Mouse (Mus musculus): ENCODE results near the gene Nagk. TPM values are rescaled to one million over a fixed set of nuclear protein-coding genes. Genes with fewer than 3 reads are reported as not detected.

The Nagk gene
- 59.9 and 69.9 TPM in 2 replicates for polyA plus RNA-seq (2014; fragmentation: Nextera tagmentation; extraction: Ambion mirVana)

DNA sequence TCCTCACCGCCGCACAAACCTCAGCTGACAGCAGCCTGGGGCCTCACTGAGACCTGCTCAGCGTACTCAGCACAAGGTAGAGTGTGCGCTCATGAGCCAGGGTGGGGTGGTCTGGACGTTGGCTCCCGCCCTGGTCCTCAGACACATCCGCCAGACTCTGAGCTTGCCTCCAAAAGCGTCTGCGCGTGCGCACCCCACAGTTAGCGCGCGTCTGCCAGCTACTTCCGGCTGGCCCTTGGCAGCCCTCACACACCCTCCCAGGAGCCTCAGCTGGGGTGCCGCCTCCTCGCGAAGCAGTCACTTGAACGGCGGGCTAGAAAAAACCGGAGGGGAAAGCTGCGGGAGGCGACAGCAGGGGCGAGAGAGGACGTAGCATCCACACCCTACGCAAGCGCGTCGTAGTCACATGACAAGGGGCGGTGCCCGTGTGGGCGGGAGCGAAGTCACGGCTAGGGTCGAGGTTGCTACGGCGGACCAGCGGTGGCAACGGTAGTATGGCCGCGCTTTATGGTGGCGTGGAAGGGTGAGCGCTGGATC lies at the start of gene Nagk:
Nagk (plus strand) TSS at position 223 of the 537 bp plus-strand sequence.
- Histone ChIP-seq H3K9ac (ENCODE audit: low read length) (peak within 1 kb of the TSS; percentile 76), H3K4me2 (ENCODE audit: low read length) (peak within 1 kb of the TSS; percentile 73), H3K36me3 (ENCODE audit: control insufficient read depth, insufficient read depth, low read length) (peaks cover 15% of the 10 kb centered on the region; the same call in 1 of the 2 replicates), H3K27me3 (replicated peaks; ENCODE audit: control insufficient read depth, insufficient read depth, low read length) (no peaks in the 10 kb centered on the region), H3K27ac (ENCODE audit: low read depth) (peak within 1 kb of the TSS; percentile 96), H3K4me3 (ENCODE audit: low read depth, low read length) (peak within 1 kb of the TSS; percentile 77), H3K9me3 (ENCODE audit: control insufficient read depth, low read length) (no peaks in the 10 kb centered on the region), H3K4me1 (replicated peaks; ENCODE audit: control insufficient read depth, insufficient read depth, low read length) (no peaks in the 10 kb centered on the region)
- ATAC-seq (replicated peaks; ENCODE audit: low FRiP score, low TSS enrichment, low read depth) = peak; percentile 94
- peak; percentile 97 for DNase-seq (ENCODE audit: low spot score)
- WGBS = under 1% methylated on average over 43 of the region's 43 CpGs

DNA sequence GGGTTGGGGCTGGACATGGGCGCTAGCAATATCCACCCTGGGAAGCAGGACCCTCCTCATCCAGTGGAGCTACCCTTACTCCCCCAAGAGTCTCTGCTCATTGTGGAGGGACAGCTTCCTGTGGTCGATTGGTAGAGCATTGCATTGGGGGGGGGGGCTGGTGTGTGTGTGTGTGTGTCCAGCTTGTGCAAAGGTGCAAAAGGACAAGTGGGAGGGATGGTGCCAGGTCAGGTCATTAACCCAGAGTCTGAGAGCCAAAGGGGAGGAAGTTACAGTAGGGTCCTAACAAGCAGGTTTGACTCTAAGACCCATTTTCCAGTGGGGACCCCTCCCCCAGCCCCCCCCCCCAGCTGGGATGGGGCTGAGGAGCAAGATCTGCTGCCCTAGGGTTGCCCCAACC lies 49.3 kb upstream of the Nagk start:
- DNase-seq (ENCODE audit: low spot score) (no peak), ATAC-seq (replicated peaks; ENCODE audit: low FRiP score, low TSS enrichment, low read depth) (no peak)
- 50% methylated on average over 2 of the region's 2 CpGs for WGBS
- Histone ChIP-seq H3K36me3 (ENCODE audit: control insufficient read depth, insufficient read depth, low read length) (no peaks in the 10 kb centered on the region), H3K9me3 (ENCODE audit: control insufficient read depth, low read length) (no peaks in the 10 kb centered on the region), H3K4me1 (replicated peaks; ENCODE audit: control insufficient read depth, insufficient read depth, low read length) (no peaks in the 10 kb centered on the region), H3K27me3 (replicated peaks; ENCODE audit: control insufficient read depth, insufficient read depth, low read length) (no peaks in the 10 kb centered on the region), H3K9ac (ENCODE audit: low read length) (no peak overlapping the region), H3K4me3 (ENCODE audit: low read depth, low read length) (no peak overlapping the region), H3K4me2 (ENCODE audit: low read length) (no peak overlapping the region), H3K27ac (ENCODE audit: low read depth) (no peak overlapping the region)

DNA sequence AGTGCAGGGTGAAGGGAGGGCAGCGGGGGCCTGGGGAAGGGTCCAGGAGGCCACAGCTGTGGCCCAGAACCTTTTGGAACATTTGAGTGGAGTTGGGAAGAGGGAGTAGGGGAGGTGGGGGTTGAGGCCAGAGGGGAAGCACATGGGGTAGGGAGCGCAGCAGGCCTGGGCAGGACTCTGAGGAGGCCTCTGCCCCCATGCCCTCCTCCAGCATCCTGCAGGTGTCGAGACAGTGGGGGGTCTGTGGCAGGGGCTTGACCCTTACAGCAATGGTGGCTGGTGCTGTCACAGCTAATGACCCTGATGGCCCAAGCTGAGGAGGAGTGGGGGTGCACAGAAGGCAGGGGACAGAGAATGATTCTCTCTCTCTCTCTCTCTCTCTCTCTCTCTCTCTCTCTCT lies 45.5 kb upstream of the Nagk start:
- Histone ChIP-seq H3K9me3 (ENCODE audit: control insufficient read depth, low read length) (no peaks in the 10 kb centered on the region), H3K4me1 (replicated peaks; ENCODE audit: control insufficient read depth, insufficient read depth, low read length) (no peaks in the 10 kb centered on the region), H3K36me3 (ENCODE audit: control insufficient read depth, insufficient read depth, low read length) (no peaks in the 10 kb centered on the region), H3K27ac (ENCODE audit: low read depth) (no peak overlapping the region), H3K4me3 (ENCODE audit: low read depth, low read length) (no peak overlapping the region), H3K9ac (ENCODE audit: low read length) (no peak overlapping the region), H3K4me2 (ENCODE audit: low read length) (no peak overlapping the region), H3K27me3 (replicated peaks; ENCODE audit: control insufficient read depth, insufficient read depth, low read length) (peaks cover 15% of the 10 kb centered on the region; the same call in 1 of the 2 replicates)
- WGBS = 57% methylated on average over 3 of the region's 3 CpGs
- no peak for DNase-seq (ENCODE audit: low spot score)
- ATAC-seq (replicated peaks; ENCODE audit: low FRiP score, low TSS enrichment, low read depth) = no peak

DNA sequence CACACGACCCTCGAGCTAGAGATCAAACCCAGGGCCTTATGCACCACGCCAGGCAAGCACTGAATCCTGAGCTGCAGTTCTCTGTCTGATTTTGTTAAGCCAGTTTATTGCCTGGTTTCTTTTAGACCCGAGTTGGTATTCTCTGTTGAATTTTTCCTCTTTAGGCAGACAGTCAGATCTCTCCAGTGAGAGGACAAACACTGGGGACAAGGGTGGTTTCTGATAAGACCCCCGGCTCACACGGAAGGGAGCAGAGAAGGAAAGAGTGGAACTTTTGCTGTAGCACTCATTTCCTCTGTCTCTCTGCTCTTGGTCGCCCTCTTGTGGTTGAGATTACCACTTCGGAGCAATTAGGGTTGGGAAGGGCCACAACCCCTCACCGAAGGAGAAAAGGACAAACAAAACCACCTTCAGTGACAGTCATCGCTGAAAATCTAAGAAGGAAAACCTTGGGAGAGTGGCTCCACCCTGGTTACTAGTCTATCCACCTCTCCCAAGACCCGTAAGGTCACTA lies 44.6 kb upstream of the Nagk start:
- Histone ChIP-seq H3K9me3 (ENCODE audit: control insufficient read depth, low read length) (no peaks in the 10 kb centered on the region), H3K4me1 (replicated peaks; ENCODE audit: control insufficient read depth, insufficient read depth, low read length) (no peaks in the 10 kb centered on the region), H3K4me2 (ENCODE audit: low read length) (peak overlapping the region; percentile 32; the same call in 1 of the 2 replicates), H3K36me3 (ENCODE audit: control insufficient read depth, insufficient read depth, low read length) (no peaks in the 10 kb centered on the region), H3K27me3 (replicated peaks; ENCODE audit: control insufficient read depth, insufficient read depth, low read length) (peaks cover 15% of the 10 kb centered on the region; the same call in 1 of the 2 replicates), H3K27ac (ENCODE audit: low read depth) (no peak overlapping the region), H3K9ac (ENCODE audit: low read length) (no peak overlapping the region), H3K4me3 (ENCODE audit: low read depth, low read length) (no peak overlapping the region)
- 9% methylated on average over 11 of the region's 11 CpGs for WGBS
- ATAC-seq (replicated peaks; ENCODE audit: low FRiP score, low TSS enrichment, low read depth) (no peak; the same call in 1 of the 2 replicates), DNase-seq (ENCODE audit: low spot score) (peak; percentile 89)

DNA sequence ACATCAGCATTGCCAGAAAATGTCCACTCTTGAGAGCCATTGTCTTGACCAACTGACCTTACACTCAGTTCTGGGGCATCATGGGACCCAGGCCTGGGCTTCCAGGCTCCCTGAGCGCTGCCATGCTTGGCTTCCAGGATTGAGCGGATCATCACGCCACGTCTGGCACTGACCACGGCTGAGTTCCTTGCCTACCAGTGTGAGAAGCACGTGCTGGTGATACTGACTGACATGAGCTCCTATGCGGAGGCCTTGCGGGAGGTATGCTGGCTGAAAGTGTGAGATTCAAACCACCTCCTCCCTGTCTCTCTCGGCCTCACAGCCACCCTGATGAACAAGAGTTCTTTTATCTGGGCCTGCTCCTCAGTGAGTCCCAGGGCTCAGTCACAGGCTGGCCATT lies 38.7 kb upstream of the Nagk start:
- H3K27ac ChIP-seq (ENCODE audit: low read depth) = no peak overlapping the region
- DNase-seq (ENCODE audit: low spot score) (no peak), ATAC-seq (replicated peaks; ENCODE audit: low FRiP score, low TSS enrichment, low read depth) (no peak)
- no peak overlapping the region for H3K4me3 ChIP-seq (ENCODE audit: low read depth, low read length)
- no peak overlapping the region for H3K4me2 ChIP-seq (ENCODE audit: low read length)
- 69% methylated on average over 9 of the region's 9 CpGs for WGBS
- H3K9ac ChIP-seq (ENCODE audit: low read length) = no peak overlapping the region
- H3K4me1 ChIP-seq (replicated peaks; ENCODE audit: control insufficient read depth, insufficient read depth, low read length) = no peaks in the 10 kb centered on the region
- no peaks in the 10 kb centered on the region for H3K9me3 ChIP-seq (ENCODE audit: control insufficient read depth, low read length)
- peaks cover 49% of the 10 kb centered on the region for H3K27me3 ChIP-seq (replicated peaks; ENCODE audit: control insufficient read depth, insufficient read depth, low read length)
- H3K36me3 ChIP-seq (ENCODE audit: control insufficient read depth, insufficient read depth, low read length) = no peaks in the 10 kb centered on the region

DNA sequence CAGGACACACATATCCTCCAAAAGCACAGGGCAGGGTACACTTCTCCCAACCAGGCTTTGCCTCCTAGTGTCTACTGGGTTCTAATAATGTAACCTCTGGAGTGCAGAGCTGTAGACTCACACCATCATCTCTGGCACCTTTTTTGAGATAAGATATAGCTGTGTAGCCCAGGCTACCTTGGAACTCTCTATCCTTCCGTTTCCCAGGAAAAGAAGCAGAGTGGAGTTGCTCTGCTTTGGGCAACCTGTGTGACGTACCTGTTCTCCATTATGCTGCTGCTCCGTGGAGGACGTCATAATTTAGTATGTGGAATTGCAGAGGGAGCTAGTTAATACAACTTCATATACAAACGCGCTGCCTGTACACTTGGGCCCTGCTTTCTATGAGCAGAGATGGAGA lies 32.4 kb upstream of the Nagk start, which contains the start of gene Ankrd53:
Ankrd53 (plus strand) TSS at position 301 of the 400 bp plus-strand sequence.
- ATAC-seq (replicated peaks; ENCODE audit: low FRiP score, low TSS enrichment, low read depth) (0 out of 2 replicates have a peak, but pooled peaks have one; percentile 2), DNase-seq (ENCODE audit: low spot score) (no peak)
- no peaks in the 10 kb centered on the region for H3K36me3 ChIP-seq (ENCODE audit: control insufficient read depth, insufficient read depth, low read length)
- WGBS = 28% methylated on average over 6 of the region's 6 CpGs
- H3K4me2 ChIP-seq (ENCODE audit: low read length) = peak within 1 kb of the TSS; percentile 56
- peaks cover 53% of the 10 kb centered on the region for H3K27me3 ChIP-seq (replicated peaks; ENCODE audit: control insufficient read depth, insufficient read depth, low read length)
- H3K27ac ChIP-seq (ENCODE audit: low read depth) = no peak within 1 kb of the TSS
- H3K9ac ChIP-seq (ENCODE audit: low read length) = no peak within 1 kb of the TSS
- H3K9me3 ChIP-seq (ENCODE audit: control insufficient read depth, low read length) = no peaks in the 10 kb centered on the region
- H3K4me1 ChIP-seq (replicated peaks; ENCODE audit: control insufficient read depth, insufficient read depth, low read length) = peaks cover 7% of the 10 kb centered on the region; the same call in 1 of the 2 replicates
- H3K4me3 ChIP-seq (ENCODE audit: low read depth, low read length) = peak within 1 kb of the TSS; percentile 25

DNA sequence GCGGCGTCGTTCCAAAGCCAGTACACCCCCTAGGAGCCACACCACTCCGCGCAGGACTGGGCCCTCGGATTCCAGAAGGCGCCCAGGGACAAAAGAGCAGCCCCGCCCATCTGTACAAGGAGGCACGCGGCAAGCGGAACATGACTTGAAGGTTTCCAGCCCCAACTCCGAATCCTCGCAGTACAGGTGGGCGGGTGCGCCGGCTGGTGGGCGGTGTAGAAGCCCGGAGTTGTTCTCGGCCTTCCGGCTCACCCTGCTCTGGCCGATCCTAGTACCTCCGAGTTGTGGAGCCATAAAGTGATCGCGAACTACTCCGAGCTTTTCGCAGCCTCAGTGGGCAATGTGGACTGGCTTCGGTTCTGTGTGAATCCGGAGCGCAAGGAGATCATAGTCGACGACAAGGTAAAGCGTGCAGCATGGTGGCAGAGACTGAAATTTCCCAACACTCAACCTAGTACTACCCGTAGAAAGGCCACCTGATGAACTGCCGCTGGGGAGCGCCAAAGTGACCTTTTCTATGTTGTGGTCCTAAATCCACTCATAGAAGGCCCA lies 31.8 kb upstream of the Nagk start:
- 1% methylated on average over 35 of the region's 35 CpGs for WGBS
- Histone ChIP-seq H3K9me3 (ENCODE audit: control insufficient read depth, low read length) (no peaks in the 10 kb centered on the region), H3K4me3 (ENCODE audit: low read depth, low read length) (peak overlapping the region; percentile 25), H3K27me3 (replicated peaks; ENCODE audit: control insufficient read depth, insufficient read depth, low read length) (peaks cover 47% of the 10 kb centered on the region), H3K4me2 (ENCODE audit: low read length) (peak overlapping the region; percentile 56), H3K9ac (ENCODE audit: low read length) (no peak overlapping the region), H3K36me3 (ENCODE audit: control insufficient read depth, insufficient read depth, low read length) (no peaks in the 10 kb centered on the region), H3K27ac (ENCODE audit: low read depth) (no peak overlapping the region), H3K4me1 (replicated peaks; ENCODE audit: control insufficient read depth, insufficient read depth, low read length) (peaks cover 7% of the 10 kb centered on the region; the same call in 1 of the 2 replicates)
- DNase-seq (ENCODE audit: low spot score) (peak; percentile 66), ATAC-seq (replicated peaks; ENCODE audit: low FRiP score, low TSS enrichment, low read depth) (peak; percentile 76)

DNA sequence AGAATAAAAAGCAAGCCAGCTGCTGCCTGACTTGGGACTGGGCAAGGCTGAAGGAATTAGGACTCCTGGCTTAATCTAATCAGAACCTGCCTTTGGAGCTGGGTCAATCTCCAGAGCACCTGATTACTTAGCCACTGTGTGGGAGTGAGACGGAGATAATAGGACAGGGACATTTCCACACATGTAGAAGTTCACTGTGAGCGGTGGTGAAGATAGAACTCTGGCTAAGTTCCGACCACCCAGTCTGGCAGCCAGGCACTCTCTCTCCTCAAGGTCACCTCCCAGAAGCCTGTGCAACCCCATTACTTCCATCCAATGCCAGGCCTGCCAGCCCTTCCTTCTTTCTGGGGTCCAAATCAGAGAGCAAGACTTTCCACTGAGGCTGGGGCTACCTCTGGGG lies 27.8 kb upstream of the Nagk start:
- Histone ChIP-seq H3K27me3 (replicated peaks; ENCODE audit: control insufficient read depth, insufficient read depth, low read length) (peaks cover 14% of the 10 kb centered on the region), H3K9ac (ENCODE audit: low read length) (no peak overlapping the region), H3K27ac (ENCODE audit: low read depth) (no peak overlapping the region), H3K36me3 (ENCODE audit: control insufficient read depth, insufficient read depth, low read length) (peaks cover 23% of the 10 kb centered on the region), H3K4me3 (ENCODE audit: low read depth, low read length) (no peak overlapping the region), H3K4me2 (ENCODE audit: low read length) (no peak overlapping the region), H3K9me3 (ENCODE audit: control insufficient read depth, low read length) (no peaks in the 10 kb centered on the region), H3K4me1 (replicated peaks; ENCODE audit: control insufficient read depth, insufficient read depth, low read length) (peaks cover 7% of the 10 kb centered on the region; the same call in 1 of the 2 replicates)
- DNase-seq (ENCODE audit: low spot score) (no peak), ATAC-seq (replicated peaks; ENCODE audit: low FRiP score, low TSS enrichment, low read depth) (no peak)
- 84% methylated on average over 3 of the region's 3 CpGs for WGBS
